Comparison of ENCODE assay signal across 14 mouse cellular contexts in the genomic region with DNA sequence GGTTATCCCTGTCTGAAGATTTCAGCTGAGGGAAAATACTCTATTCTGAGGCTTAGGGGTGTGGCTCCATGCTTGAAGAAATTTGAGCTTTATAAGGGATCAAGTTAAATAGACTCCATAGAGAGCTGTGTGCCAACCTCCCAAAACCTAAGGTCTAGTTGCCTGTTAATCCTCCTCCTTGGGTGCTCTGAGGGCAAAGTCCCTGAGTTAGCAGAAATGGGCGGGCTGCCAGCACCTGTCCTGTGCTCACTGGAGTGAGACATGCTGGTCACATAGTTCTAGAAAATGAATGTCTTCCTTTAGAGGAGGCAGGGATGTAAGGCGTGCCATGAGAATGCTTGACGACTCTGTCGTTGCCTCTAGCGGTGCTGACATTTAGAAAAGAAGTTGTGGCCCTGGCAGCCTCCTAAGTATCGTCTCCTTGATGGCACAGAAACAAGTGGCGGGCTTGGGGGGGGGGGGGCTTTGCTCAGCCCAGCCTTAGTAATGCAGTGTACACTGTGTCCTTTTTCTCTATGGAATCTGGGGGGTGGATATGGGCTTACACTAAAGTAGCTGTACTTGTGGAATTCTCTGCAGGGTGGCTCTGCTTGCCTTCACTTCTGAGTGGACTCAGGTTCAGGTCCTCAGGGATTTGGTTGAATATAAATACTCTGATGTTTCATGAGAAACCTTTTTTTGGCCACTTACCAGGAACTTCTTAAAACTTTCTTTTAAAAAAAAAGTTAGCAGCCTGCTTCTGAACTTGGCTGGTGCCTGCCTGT. TPM values are rescaled to one million over a fixed set of nuclear protein-coding genes. Genes with fewer than 3 reads are reported as not detected.
DNase-seq lines count a peak whose midpoint lies in the region; ATAC-seq and TF ChIP-seq lines count a peak whose summit lies in the region.
"Had no signal": no experiment of that assay in that cellular context is flagged by ENCODE, and none has a peak within 500 bp of the region (broad histone marks: within the 10 kb centered on the region; RNA-seq: fewer than 3 reads in every experiment).

No protein-coding gene starts in this region.

- H3K4me1 ChIP-seq in heart, embryonic 12.5 days (replicated peaks): peaks cover 28% of the 10 kb centered on the region
- peaks cover 78% of the 10 kb centered on the region for H3K4me1 ChIP-seq in E14TG2a.4 (replicated peaks; ENCODE audit: low read depth, low read length)

- H3K36me3 ChIP-seq in heart, embryonic 12.5 days: peaks cover 64% of the 10 kb centered on the region
- peaks cover 80% of the 10 kb centered on the region for H3K36me3 ChIP-seq in E14TG2a.4 (ENCODE audit: insufficient read depth, low read length)

- no peak for ATAC-seq in heart, embryonic 12.5 days (ENCODE audit: insufficient number of reproducible peaks, low FRiP score)
- ATAC-seq: inflammation-experienced regulatory T-cells, adult 6 months had no signal

- H3K4me2 ChIP-seq in heart, embryonic 12.5 days: no peak overlapping the region
- H3K4me2 ChIP-seq: lung, embryonic 14.5 days had no signal

- no peak for DNase-seq in heart, adult 8-10 months (ENCODE audit: low spot score)
- DNase-seq in adrenal gland, postnatal 36 days: peak; percentile 80 to 86
- peak; percentile 96 to 97 for DNase-seq in kidney, postnatal 25 days
- no peak for DNase-seq in yolk sac, embryonic 10.5 days (ENCODE audit: low spot score)
- DNase-seq in thymus, postnatal 0 days (ENCODE audit: low spot score): no peak
- DNase-seq in right cerebral cortex, postnatal 14 days: no peak
- DNase-seq: cerebellum, postnatal 14 days; gastrocnemius, postnatal 14 days; lung, embryonic 14.5 days had no signal

- H3K9me3 ChIP-seq in heart, embryonic 12.5 days (replicated peaks): no peaks in the 10 kb centered on the region
- H3K9me3 ChIP-seq in E14TG2a.4 (ENCODE audit: low read length): no peaks in the 10 kb centered on the region

- H3K27me3 ChIP-seq in heart, embryonic 12.5 days (replicated peaks): 0 out of 2 replicates have a peak, but pooled peaks cover under 1% of the 10 kb centered on the region
- H3K27me3 ChIP-seq in E14TG2a.4 (ENCODE audit: insufficient read depth, low read length): no peaks in the 10 kb centered on the region

- no peak overlapping the region for H3K4me3 ChIP-seq in heart, embryonic 12.5 days
- H3K4me3 ChIP-seq in E14TG2a.4 (replicated peaks; ENCODE audit: low read length): peak overlapping the region; percentile 99
- H3K4me3 ChIP-seq: erythroblast, embryonic 14.5 days had no signal

- no peak overlapping the region for H3K9ac ChIP-seq in heart, embryonic 12.5 days
- H3K9ac ChIP-seq: lung, embryonic 14.5 days had no signal

- WGBS in heart, embryonic 12.5 days: 74% methylated on average over 7 of the region's 7 CpGs

- TF ChIP-seq CTCF in E14TG2a.4 (conservative IDR thresholded peaks at IDR 0.05; ENCODE audit: low read length): no peak

- H3K27ac ChIP-seq in heart, embryonic 12.5 days (ENCODE audit: poor library complexity, severe bottlenecking): 0 out of 2 replicates have a peak overlapping the region, but pooled peaks have one; percentile 1

RNA-seq across cellular contexts. Expression of a gene that starts 20.7 kb away (rescaled TPM):
- polyA plus RNA-seq in heart, embryonic 12.5 days (2016; fragmentation: Nextera tagmentation; extraction: Ambion mirVana): 1.3 and 1.4 TPM in 2 replicates
- total RNA-seq in heart, adult 8-10 months (2022): 10 to 100 TPM; 40.6 to 64.1 (median 43.0) TPM
- total RNA-seq in adrenal gland, postnatal 36 days (2021): 10 to 100 TPM; 25.0 to 36.5 TPM
- 7.9 and 8.1 TPM in 2 replicates for polyA plus RNA-seq in thymus, postnatal 0 days (2015; fragmentation: Nextera tagmentation; extraction: Ambion mirVana)

RNA-seq across cellular contexts. Expression of a gene that starts 21.5 kb away (rescaled TPM):
- 0.73 TPM in 1 of 2 replicates, not detected in the other for polyA plus RNA-seq in heart, embryonic 12.5 days (2016; fragmentation: Nextera tagmentation; extraction: Ambion mirVana)
- total RNA-seq in heart, adult 8-10 months (2022): 1 to 10 TPM; 1.4 to 2.0 (median 1.8) TPM
- total RNA-seq in adrenal gland, postnatal 36 days (2021): 10 to 100 TPM in 1 of 2 experiments, 1 to 10 TPM in 1; 9.6 to 14.1 TPM
- 0.27 and 0.57 TPM in 2 replicates for polyA plus RNA-seq in thymus, postnatal 0 days (2015; fragmentation: Nextera tagmentation; extraction: Ambion mirVana)
- total RNA-seq: midbrain, postnatal 0 days had no signal
- polyA plus RNA-seq: erythroblast, embryonic 14.5 days; inflammation-experienced regulatory T-cells, adult 6 months had no signal

RNA-seq across cellular contexts. Expression of a gene that starts 48.0 kb away (rescaled TPM):
- polyA plus RNA-seq in heart, embryonic 12.5 days (2016; fragmentation: Nextera tagmentation; extraction: Ambion mirVana): 7.5 and 8.1 TPM in 2 replicates
- 10 to 100 TPM in 3 of 4 experiments, 1 to 10 TPM in 1; 8.7 to 12.6 (median 10.6) TPM for total RNA-seq in heart, adult 8-10 months (2022)
- total RNA-seq in adrenal gland, postnatal 36 days (2021): 10 to 100 TPM; 12.5 to 17.5 TPM
- polyA plus RNA-seq in thymus, postnatal 0 days (2015; fragmentation: Nextera tagmentation; extraction: Ambion mirVana): 8.8 and 11.2 TPM in 2 replicates

Comparison
In these comparisons a context has a peak if more than half of its experiments do, and no peak if none do; other contexts are left out.
1. DNase-seq: peak in adrenal gland, postnatal 36 days (2 of 2) and kidney, postnatal 25 days (2 of 2); none in heart, adult 8-10 months (single experiment), yolk sac, embryonic 10.5 days (single experiment), thymus, postnatal 0 days (single experiment) and right cerebral cortex, postnatal 14 days (single experiment).